Mouse (Mus musculus) C2C12 (cell line): ENCODE measurements around the gene Eed. TPM values are rescaled to one million over a fixed set of nuclear protein-coding genes. Genes with fewer than 3 reads are reported as not detected.

Source experiments
- H3K27me3 ChIP-seq: one replicate; pipeline ENCODE4 v1.6.1; 2011; ENCODE audit not compliant: control insufficient read depth, insufficient read depth, insufficient read length
- H3K36me3 ChIP-seq: one replicate; pipeline ENCODE4 v1.6.1; 2011; ENCODE audit not compliant: control insufficient read depth, insufficient read depth
- H3K4me3 ChIP-seq: one replicate; pipeline ENCODE4 v1.5.1; 2011; ENCODE audit warnings: mild to moderate bottlenecking, control low read depth; ENCODE audit not compliant: poor library complexity, insufficient read depth, severe bottlenecking
- H3K79me2 ChIP-seq: one replicate; pipeline ENCODE4 v1.6.1; 2011; ENCODE audit not compliant: control insufficient read depth, insufficient read depth
- H3K79me3 ChIP-seq: one replicate; pipeline ENCODE4 v1.6.1; 2011; ENCODE audit warnings: low read depth, control low read depth
- H3ac ChIP-seq: one replicate; pipeline ENCODE3; 2011; ENCODE audit warnings: low read depth; ENCODE audit not compliant: control insufficient read depth, insufficient read length
- CEBPB ChIP-seq: IDR thresholded peaks from one replicate; pipeline ENCODE4 v1.6.1; 2011; ENCODE audit warnings: low read depth, mild to moderate bottlenecking, control low read depth, moderate library complexity
- CTCF ChIP-seq: IDR thresholded peaks from one replicate; pipeline ENCODE4 v1.5.1; 2011; ENCODE audit not compliant: control insufficient read depth, insufficient read depth, insufficient read length
- FOSL1 ChIP-seq: IDR thresholded peaks from one replicate; pipeline ENCODE4 v1.8.0; 2011; ENCODE audit warnings: mild to moderate bottlenecking, low read length; ENCODE audit not compliant: poor library complexity, insufficient read depth, severe bottlenecking
- MAX ChIP-seq: IDR thresholded peaks from one replicate; pipeline ENCODE4 v1.6.1; 2011; ENCODE audit warnings: mild to moderate bottlenecking, control low read depth
- MYOD1 ChIP-seq: IDR thresholded peaks from one replicate; pipeline ENCODE4 v1.6.1; 2011; ENCODE audit warnings: low read depth; ENCODE audit not compliant: control insufficient read depth, insufficient read length
- MYOG ChIP-seq: IDR thresholded peaks from one replicate; pipeline ENCODE4 v1.6.1; 2011; ENCODE audit not compliant: control insufficient read depth, insufficient read length; ENCODE audit errors: extremely low read depth
- USF1 ChIP-seq: IDR thresholded peaks from one replicate; pipeline ENCODE4 v1.6.1; 2011; ENCODE audit warnings: low read depth, mild to moderate bottlenecking, control low read depth, moderate library complexity
- long read RNA-seq, 2 experiments: library from polyadenylated mRNA; unstranded; transcript quantifications; one replicate each; pipeline ENCODE4 v2.0.0; 2019 to 2020
- polyA plus RNA-seq: library from polyadenylated mRNA; unstranded; fragments of >200 nt; fragmentation: generic; extraction: Trizol; gene quantifications from one replicate; pipeline ENCODE4 v1.2.1, GENCODE M21; 2012; ENCODE audit warnings: missing spikeins

Gene Eed
- 34.0 TPM for polyA plus RNA-seq
- long read RNA-seq, experiment 1, transcript Eed-201 (12 exons, 2,067 nt), result major isoform, 13 of 16 reads
- long read RNA-seq, experiment 1, partial matches to known transcripts, result 1 of 16 reads
- long read RNA-seq, experiment 1, other reads (novel, unspliced or antisense), result 2 of 16 reads
- long read RNA-seq, experiment 2, transcript Eed-201 (12 exons, 2,067 nt), result major isoform, 97 of 124 reads
- long read RNA-seq, experiment 2, partial matches to known transcripts, result 1 of 124 reads
- long read RNA-seq, experiment 2, other reads (novel, unspliced or antisense), result 26 of 124 reads

- Histone ChIP-seq H3ac (peak within 1 kb of the TSS; percentile 90), H3K27me3 (no peaks in the 10 kb centered on the region), H3K4me3 (peak within 1 kb of the TSS; percentile 64), H3K36me3 (peaks cover 19% of the 10 kb centered on the region), H3K79me2 (peaks cover 46% of the 10 kb centered on the region), H3K79me3 (peaks cover 42% of the 10 kb centered on the region)
- TF ChIP-seq MAX (peak; percentile 41), MYOG (no peak)
Observed at GRCm38 (mm10) chr7:89980485-89981422, at the start of gene Eed. Gene Eed (minus strand): TSS chr7:89980983.

GRCm38 (mm10) chr7:90029548-90030485 is 49.0 kb upstream of the Eed start:
- Histone ChIP-seq H3K27me3 (no peaks in the 10 kb centered on the region), H3ac (no peak overlapping the region), H3K79me2 (no peaks in the 10 kb centered on the region), H3K79me3 (no peaks in the 10 kb centered on the region), H3K4me3 (no peak overlapping the region), H3K36me3 (no peaks in the 10 kb centered on the region)
- TF ChIP-seq FOSL1 (no peak), MYOG (no peak), MYOD1 (no peak), MAX (no peak), USF1 (no peak), CTCF (no peak), CEBPB (no peak)

- TF ChIP-seq CTCF, result no peak
- TF ChIP-seq CEBPB, result no peak
- TF ChIP-seq MAX, result no peak
- TF ChIP-seq MYOG, result no peak
- TF ChIP-seq FOSL1, result no peak
- no peak for TF ChIP-seq USF1
- no peak for TF ChIP-seq MYOD1
- H3K36me3 ChIP-seq, result no peaks in the 10 kb centered on the region
- H3K79me2 ChIP-seq, result no peaks in the 10 kb centered on the region
- no peaks in the 10 kb centered on the region for H3K79me3 ChIP-seq
- H3K4me3 ChIP-seq, result no peak overlapping the region
- no peak overlapping the region for H3ac ChIP-seq
- H3K27me3 ChIP-seq, result no peaks in the 10 kb centered on the region
Observed at GRCm38 (mm10) chr7:90028888-90029547, 48.2 kb upstream of the Eed start.

- Histone ChIP-seq H3ac (no peak overlapping the region), H3K36me3 (no peaks in the 10 kb centered on the region), H3K79me3 (no peaks in the 10 kb centered on the region), H3K4me3 (no peak overlapping the region), H3K79me2 (no peaks in the 10 kb centered on the region), H3K27me3 (no peaks in the 10 kb centered on the region)
- no peak for TF ChIP-seq MAX
- no peak for TF ChIP-seq CEBPB
- no peak for TF ChIP-seq CTCF
Observed at GRCm38 (mm10) chr7:90024975-90025374, 44.2 kb upstream of the Eed start.

GRCm38 (mm10) chr7:90022974-90023707 is 42.4 kb upstream of the Eed start:
- Histone ChIP-seq H3K79me2 (no peaks in the 10 kb centered on the region), H3K27me3 (no peaks in the 10 kb centered on the region)

More at GRCm38 (mm10) chr7:90022974-90023707, 42.4 kb upstream of the Eed start:
- TF ChIP-seq MYOG, result no peak
- H3K36me3 ChIP-seq, result no peaks in the 10 kb centered on the region
- H3ac ChIP-seq, result no peak overlapping the region
- no peak overlapping the region for H3K4me3 ChIP-seq
- no peaks in the 10 kb centered on the region for H3K79me3 ChIP-seq
